Mouse (Mus musculus) monocyte, adult 5-6 weeks (primary cell): ENCODE measurements around the gene Cacng6. TPM values are rescaled to one million over a fixed set of nuclear protein-coding genes. Genes with fewer than 3 reads are reported as not detected.

Source experiments
- ATAC-seq: fragments of 153-309, 156-312 bp; replicated peaks from 2 replicates; pipeline ENCODE4 v1.8.0; 2017; ENCODE audit warnings: mild to moderate bottlenecking; ENCODE audit not compliant: low TSS enrichment, insufficient number of reproducible peaks, severe bottlenecking, poor library complexity, low FRiP score
- total RNA-seq: library from RNA; stranded (forward); fragments of 200-1000, 200-491, 200-594 nt; gene quantifications from 3 replicates; pipeline ENCODE4 v1.2.3, GENCODE M21; 2017

Cacng6 gene
- total RNA-seq, 1 experiment from 2014 or later: not detected

DNA sequence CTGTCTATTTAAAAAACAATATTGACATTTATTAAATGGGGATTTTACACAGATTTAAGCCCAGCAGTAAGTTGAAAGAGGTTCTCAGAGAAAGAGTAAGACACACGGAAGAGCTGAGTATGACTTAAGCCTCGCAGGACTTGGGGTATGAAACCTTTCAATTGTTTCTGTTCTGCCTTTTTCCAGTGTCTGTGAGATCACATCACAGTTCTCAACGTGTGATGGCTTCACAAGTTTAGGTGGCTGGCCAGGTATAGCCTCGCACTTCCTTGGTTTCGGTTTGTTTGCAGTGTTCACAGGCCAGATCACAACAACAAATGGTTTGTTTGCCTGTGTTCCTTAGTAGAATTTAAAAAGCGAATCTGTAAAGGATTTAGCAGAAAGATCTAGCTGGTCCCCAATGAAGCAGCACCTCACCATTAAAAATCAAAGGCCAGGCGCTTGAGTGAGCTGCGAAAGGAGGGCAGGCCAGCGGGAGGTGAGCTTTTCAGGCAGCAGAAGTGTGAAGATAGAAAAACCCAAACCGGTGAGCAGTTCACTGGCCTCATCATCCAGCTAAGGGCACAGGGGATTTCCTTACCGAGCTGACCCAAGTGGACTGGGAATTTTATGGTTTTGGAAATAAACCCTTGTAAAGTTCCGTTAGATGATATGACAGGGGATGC lies 29.0 kb downstream of the Cacng6 start:
- ATAC-seq: no peak

DNA sequence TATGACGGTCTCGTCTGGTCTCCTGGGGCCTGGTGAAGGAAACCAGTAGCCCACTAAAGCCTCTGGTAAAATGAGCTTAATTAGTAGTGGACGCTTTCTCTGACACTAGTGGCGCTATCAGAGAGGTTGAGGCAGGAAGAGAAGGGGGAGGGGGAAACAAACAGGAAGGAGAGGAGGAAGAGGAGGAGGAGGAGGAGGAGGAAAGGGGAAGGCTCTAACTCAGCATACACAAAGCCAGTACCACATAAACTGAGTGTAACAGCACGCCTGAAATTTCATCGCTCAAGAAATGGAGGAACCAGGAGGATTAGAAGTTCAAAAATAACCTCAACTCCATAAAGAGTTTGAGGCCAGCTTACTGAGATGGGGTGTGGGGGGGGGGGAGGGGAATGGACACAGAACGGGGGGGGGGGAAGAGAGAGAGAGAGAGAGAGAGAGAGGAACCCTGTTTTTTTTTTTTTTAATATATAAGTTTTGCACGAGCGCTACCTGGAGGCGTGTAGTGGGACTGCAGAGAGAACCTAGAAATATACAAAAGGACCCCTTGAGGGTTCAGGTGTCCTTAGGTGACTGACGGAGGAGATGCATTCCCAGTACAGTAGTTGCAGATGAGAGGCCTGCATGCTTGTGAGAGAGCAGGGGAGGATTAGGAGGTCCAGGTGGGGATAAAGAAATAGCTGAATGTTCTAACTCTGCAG lies 29.6 kb downstream of the Cacng6 start:
- ATAC-seq: no peak

DNA sequence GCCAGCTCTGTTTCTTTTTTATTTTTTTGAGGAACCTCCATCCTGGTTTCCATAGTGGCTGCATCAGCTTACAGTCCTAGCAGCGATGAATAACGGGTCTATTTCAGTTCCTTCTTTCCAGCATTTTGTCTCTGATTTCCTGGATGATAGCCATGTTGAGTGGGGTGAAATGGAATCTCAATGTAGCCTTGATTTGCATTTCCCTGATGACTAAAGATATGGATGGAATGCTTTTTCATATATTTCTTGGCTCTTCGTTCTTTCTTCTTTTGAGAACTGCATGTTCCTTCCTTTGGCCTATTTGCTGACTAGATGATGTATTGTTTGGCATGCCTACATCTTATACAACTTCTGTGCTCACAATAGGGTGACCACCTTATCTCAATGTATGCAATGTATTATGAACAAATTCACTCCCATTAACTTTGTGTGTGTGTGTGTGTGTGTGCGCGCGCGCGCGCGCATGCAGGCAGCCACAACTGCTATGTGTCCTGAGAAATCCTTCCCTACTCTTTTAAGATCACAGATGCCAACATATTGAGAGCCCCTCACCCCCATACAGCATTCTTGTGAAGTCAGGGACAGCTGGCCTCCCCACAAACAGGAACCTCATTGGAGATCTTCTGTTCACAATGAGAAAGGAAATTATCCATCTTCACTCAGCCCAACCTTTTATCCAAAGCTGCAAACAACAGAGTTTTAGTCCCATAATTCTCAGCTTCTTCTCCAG lies 33.3 kb downstream of the Cacng6 start:
- ATAC-seq: no peak

GRCm38 (mm10) chr7:3457841-3458217 lies 33.8 kb downstream of the Cacng6 start:
- ATAC-seq: no peak

DNA sequence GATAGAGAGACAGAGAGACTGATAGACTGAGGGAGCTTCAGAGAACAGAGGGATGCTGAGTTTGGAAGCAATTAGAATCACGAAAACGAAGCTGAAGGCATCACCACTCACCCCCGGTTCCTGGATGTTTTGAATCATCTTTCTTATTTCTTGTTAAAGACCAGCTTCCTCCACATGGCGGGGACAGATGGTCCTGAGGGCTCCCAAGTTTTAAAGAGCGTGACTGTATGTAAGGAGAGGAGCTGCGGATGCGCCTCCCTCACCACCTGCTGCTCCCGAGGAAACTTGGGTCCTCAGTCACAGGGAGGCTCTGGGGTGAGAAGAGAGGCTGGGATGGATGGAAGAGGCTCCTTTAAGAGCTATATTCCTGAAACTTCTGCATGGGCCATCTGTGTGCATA lies 36.3 kb downstream of the Cacng6 start:
- ATAC-seq: no peak

DNA sequence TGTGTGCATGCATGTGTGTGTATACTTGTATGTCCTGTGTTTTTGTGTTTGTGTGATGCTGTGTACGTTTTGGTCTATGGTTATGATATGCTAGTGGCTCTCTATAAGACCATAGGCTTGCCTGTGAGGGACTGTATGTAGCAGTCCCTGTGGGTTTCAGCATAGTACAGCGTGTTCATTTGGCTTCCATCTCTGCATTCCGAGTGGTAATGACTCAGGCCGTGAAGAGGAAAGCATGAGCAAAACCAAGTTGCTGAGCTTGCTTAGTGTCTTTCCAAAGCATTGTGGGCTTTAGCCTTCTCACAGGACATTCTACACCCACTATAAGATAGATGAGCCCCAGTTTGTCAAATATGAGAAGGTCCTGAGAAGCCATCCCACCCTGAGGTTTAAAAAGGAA lies 39.3 kb downstream of the Cacng6 start:
- no peak for ATAC-seq

- no peak for ATAC-seq
Observed at GRCm38 (mm10) chr7:3468614-3469013, 44.6 kb downstream of the Cacng6 start.

GRCm38 (mm10) chr7:3472774-3473173 lies 48.8 kb downstream of the Cacng6 start:
- ATAC-seq: no peak

DNA sequence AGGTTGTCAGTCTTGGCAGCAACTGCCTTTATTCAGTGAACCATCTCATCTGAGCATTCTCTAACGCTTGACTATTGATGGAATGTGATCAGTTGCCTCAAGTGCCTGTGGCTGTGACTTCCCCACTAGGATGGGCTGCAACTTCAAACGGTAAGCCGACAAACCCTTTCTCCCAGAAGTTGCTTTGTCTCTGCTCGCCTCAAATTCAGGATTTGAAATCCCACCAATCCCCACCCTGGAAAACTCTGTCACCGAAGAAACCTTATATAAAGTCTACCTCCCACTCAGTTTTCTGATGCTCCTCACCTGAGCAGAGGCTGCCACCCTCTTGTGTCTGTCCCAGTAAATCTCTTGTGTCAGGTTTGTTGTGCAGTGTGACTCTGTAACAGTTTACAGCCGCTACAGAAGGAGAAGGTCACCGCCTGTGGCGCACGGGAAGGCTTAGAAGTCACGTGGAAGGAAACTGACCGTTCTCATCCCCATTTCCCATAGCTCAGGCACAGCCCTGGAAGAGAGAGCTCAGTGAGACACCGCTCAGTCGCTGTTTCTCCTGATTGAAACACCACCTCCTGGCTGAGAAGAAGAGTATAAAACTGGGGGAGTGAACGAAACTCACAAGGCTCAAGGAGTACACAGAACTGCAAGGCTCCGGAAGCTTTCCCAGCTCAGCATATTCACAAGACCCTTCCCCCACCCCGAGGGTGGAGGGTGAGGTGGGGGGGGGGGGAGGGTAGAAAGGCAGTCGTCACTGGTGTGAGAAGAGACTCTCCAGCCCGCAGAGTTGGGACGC lies 50.5 kb downstream of the Cacng6 start:
- ATAC-seq: no peak

DNA sequence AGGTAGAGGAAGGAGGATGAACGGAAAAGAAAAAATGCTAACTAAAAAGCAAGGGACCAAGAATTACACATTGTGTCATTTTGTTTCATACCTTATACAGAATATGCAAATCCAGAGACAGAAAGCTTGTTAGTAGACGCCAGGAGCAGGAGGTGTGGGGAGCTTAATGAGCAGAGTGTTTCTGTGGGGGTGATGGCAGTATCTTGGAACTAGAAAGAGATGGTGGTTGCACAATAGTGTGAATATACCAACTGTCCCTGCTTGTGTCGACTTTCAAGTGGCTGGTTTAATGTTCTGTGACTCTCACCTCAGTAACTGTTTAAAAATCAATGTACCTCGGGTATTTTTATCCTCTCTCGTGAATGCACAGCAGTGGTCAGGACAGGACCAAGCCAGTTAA lies 52.7 kb downstream of the Cacng6 start:
- no peak for ATAC-seq

DNA sequence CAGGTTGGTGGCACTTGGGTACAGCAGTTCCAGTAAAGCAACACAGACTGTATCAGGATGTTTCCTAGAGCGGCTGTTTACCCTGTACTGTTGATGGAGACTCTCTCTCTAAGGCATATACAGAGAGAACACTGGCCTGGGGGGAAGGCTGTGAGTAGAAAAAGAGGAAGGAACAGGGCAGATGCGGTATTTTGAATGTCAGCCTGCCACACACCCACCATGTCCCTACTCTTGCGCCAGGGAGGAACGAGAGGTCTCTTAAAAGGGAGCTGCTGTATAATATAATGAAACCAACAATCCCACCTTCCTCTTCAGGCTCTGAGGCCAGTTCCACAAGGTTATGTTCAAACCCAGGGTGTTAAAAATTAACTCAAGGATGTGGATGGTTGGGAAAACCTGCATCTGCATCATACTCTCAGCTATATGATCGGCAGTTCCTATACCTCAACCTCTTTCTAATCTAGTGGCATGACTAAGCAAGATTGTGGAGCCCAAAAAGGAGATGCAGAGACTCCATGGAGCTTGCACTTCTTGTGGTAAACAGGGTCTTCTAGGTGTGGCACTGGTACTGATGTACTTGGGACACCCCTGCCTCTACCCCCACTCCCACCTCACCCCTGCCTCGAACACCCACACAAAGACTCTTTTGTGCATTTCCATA lies 58.1 kb downstream of the Cacng6 start:
- ATAC-seq: peak; percentile 91

Other genes with a start within 250 kb of the Cacng6 start
- gene Nlrp12, start 174.5 kb upstream of the Cacng6 start, total RNA-seq: 2.6 to 2.9 TPM in 2 of 3 replicates, not detected in the other
- 50.6 to 61.2 TPM (median 60.3 TPM) in 3 replicates for gene Myadm, start 135.1 kb upstream of the Cacng6 start, total RNA-seq
- gene Prkcg, start 135.0 kb upstream of the Cacng6 start, total RNA-seq: 1.9 to 7.0 TPM (median 3.2 TPM) in 3 replicates
- gene Cacng7, start 91.2 kb upstream of the Cacng6 start, total RNA-seq: not detected in 3 replicates
- not detected in 3 replicates for gene Cacng8, start 33.5 kb upstream of the Cacng6 start, total RNA-seq
- gene Tarm1, start 78.4 kb downstream of the Cacng6 start, total RNA-seq: 1.3 to 1.9 TPM in 2 of 3 replicates, not detected in the other
- gene Oscar, start 192.0 kb downstream of the Cacng6 start, total RNA-seq: not detected in 3 replicates
- 163 to 226 TPM (median 220 TPM) in 3 replicates for gene Ndufa3, start 193.2 kb downstream of the Cacng6 start, total RNA-seq
- gene Tfpt, start 205.7 kb downstream of the Cacng6 start, total RNA-seq: 20.6 to 34.9 TPM (median 28.7 TPM) in 3 replicates
- 50.9 to 63.8 TPM (median 57.8 TPM) in 3 replicates for gene Prpf31, start 205.8 kb downstream of the Cacng6 start, total RNA-seq
- gene Cnot3, start 221.1 kb downstream of the Cacng6 start, total RNA-seq: 19.8 to 52.4 TPM (median 24.8 TPM) in 3 replicates
- gene Leng1, start 241.6 kb downstream of the Cacng6 start, total RNA-seq: 6.4 to 10.3 TPM (median 6.6 TPM) in 3 replicates